Mouse (Mus musculus) cerebellum, adult 11-12 months (tissue): Measurements from ENCODE around the gene Wdr31.

Experiments
- DNase-seq: peaks from one replicate; pipeline ENCODE4 v3.0.0; 2022

The Wdr31 gene

DNA sequence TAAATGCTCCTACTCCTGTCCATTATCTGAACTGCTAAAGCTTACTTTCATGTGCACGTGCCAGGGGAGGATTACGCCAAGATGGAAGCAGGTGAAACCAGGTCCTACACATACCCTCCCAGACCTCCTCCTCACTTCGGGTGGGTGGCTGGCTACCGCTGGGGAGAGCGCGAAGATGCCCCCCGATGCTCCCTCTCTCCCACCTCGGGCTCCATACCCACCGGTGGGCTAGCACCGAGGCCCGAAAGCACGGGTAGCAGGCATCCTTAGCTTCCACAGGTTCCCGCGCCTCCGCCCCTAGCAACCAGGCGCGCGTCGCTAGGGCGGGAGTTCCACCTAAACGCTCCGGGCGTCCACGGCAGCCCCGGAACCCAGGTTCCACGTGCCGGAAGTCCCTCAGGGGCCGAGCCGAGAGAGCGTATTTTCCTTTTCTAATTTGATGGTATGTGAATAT lies at the start of gene Wdr31:
Wdr31 (minus strand) TSS at position 299 of the 454 bp plus-strand sequence.
- peak; percentile 76 for DNase-seq

DNA sequence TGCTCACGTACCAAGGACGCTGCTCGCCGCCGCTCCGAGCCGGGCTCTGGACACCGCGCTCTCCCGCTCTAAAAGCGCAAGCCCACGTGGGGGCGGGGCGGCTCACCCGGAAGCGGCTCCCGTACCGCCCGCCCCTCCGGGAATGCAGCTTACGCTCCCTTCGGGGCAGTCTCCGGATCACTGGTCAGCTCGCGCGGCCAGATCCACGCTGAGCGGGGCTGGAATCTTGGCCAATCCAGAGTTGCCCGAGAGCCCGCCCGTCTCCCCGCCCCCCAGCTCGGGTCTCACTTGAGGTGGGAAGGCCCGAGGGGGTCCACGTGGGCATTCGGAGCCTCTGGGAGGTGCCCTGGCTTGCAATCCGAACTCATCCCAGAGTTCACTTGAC lies 49.1 kb upstream of the Wdr31 start, which contains the start of gene Alad:
Alad (minus strand) TSS at position 70 of the 385 bp plus-strand sequence.
- peak; percentile 89 for DNase-seq

GRCm38 (mm10) chr4:62519122-62519848 lies 48.6 kb upstream of the Wdr31 start:
- no peak for DNase-seq

DNA sequence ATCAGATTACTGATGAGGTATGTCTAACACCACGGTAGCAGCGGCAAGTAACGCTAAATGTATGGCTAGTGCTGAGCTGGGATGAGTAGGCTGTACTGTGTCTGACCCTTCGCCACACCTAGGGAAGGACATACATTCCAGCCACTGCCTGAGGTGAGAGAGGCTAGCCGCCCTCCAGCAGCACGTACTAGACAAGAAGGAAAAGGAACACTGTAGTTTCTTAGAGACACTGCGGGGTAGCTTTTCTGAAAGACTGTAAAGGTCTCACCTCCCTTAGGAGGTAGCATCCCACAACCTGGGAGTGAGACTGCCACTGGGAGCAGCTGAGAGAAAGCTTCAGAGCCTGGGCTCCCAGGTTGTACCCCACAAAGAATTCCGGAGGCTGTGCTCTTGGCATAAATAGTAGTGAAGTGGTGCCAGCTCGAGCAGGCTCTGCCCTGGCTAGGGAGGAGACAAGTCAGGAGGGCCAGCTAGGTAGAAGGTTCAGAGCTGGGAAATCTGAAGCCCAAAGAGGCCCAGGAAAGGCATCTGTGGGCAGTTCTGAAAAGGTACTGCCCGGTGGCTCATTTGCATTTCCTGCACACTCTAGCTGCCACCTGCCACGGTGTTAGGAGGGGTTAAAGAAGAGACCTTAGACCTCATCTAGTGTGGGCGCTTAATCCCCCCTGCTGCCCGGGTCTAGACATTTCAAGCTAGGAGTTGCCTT lies 47.9 kb upstream of the Wdr31 start:
- peak; percentile 89 for DNase-seq

- no peak for DNase-seq
These were observed 47.1 kb upstream of the Wdr31 start for GRCm38 (mm10) chr4:62517538-62518415.

DNA sequence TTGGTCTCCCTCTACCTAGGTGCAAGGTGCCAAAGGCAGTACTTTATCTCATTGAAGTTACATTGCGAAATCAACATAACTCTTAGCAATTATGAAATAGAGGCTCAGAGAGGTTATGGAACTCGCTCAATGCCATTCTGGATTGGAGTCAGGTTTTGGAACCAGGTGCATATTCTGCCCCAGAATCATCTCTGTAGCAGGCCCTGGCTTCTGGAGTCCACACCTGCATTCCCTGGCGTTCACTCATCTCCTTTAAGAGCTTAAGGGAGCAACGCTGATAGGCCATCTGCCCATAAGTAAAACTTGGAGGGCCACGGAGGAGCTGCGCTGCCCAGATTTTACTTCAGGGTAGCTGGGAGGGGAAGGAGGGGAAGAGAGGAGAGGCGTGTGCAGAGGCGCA lies 46.4 kb upstream of the Wdr31 start:
- peak; percentile 35 for DNase-seq

DNA sequence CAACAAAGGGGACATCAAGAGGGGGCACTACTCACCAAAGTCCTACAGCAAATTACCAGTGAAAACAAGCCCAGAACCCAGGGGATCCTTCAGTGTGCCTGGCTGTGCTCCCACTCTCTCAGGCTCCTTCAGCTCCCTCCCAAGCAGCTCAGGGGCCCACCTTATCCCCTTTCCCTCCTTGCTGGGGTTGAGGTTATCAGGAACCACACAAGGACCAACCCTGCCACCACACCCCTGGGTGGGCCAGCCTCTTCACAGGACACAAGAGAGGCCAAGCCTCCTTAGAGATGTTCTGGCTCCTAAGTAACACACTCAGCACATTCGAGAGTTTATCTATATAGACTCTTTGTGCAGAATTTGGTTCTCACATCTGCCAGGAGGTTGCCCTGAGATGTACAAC lies 45.9 kb upstream of the Wdr31 start:
- peak; percentile 36 for DNase-seq

DNA sequence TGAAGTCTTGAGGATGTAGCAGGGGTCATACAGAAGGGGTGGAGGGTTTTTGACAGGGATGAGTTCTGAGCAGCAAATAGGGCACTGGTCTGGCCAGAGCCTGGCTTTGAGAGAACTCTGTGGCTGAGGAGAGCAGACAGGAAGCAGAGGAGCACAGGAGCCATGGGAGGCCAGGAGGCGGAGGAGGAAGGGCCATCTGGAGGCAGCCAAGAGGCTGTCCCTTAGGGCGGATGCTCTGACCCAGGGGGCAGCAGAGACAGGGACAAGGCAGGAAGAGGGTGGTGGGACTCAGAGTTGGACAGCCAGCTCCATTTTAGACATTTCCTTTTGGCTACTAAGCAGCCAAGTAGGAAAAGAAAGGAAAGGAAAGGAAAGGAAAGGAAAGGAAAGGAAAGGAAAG lies 45.4 kb upstream of the Wdr31 start:
- peak; percentile 83 for DNase-seq

GRCm38 (mm10) chr4:62515490-62515889 lies 44.8 kb upstream of the Wdr31 start:
- peak; percentile 59 for DNase-seq

- DNase-seq = peak; percentile 37
These were observed 44.3 kb upstream of the Wdr31 start for GRCm38 (mm10) chr4:62514995-62515394.

DNA sequence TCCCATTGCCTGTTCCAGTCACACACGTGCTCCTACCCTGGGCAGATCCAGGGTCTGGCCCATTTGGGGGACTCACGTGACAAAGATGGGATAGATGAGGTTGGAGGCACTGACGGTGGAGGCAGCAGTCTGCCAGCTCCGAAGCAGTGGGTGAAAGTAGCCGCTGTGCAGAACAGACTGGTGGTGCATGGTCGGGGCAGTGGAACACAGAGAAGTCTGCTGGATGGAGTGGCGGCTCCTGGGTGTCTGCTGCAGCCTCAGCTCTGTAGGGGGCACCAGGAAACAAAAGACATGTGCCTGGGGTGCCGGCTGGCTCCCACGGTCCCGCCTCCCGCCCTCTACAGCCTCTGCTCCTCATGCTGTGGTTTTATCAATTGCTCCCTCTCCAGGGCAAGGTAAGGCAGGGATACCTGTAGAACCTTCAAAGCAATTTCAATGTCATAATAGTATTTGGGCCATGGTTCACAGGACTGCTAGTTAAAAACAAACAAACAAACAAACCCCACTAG lies 43.4 kb upstream of the Wdr31 start:
- DNase-seq = peak; percentile 43

DNA sequence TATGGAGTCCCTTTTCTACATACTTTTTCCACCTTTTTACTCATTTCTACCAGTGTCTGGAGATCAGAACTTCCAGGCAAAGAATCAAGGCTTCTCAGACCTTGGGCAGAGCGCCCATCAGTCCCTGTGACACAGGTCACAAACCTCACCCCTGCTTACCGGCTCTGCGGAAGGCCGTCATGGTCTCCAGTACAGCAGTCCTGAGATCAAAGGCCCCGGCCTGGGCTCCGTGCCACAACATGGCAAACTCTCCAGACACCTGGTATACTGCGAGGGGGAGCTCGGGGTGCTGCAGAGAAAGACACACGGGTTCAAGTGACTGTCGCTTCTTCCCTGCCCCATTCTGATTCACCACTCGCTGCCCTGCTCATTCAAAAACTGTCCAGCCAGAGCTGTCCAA lies 39.2 kb upstream of the Wdr31 start:
- DNase-seq = peak; percentile 39

GRCm38 (mm10) chr4:62508839-62509238 lies 38.1 kb upstream of the Wdr31 start:
- no peak for DNase-seq

DNA sequence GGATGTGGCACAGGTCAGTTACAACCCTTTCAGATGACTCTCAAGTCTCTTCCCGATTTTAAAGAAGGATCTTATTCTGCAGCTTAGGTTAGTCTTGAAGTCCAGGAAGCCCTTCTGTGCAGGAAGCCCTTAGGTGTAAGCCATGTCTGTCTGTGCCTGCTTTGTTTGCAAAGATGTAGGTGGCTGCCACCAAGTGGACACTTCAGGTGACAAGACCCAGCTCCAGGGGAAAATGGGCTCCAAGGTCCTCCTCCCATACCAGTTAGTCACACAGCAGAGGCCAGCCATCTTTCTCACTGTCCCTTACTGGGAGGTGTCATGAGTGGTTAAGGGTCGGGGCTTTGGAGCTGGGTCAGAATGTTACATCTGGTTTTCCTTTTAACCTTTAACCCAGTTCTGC lies 36.1 kb upstream of the Wdr31 start:
- peak; percentile 62 for DNase-seq

- DNase-seq = no peak
These were observed 35.3 kb upstream of the Wdr31 start for GRCm38 (mm10) chr4:62505991-62506390.

DNA sequence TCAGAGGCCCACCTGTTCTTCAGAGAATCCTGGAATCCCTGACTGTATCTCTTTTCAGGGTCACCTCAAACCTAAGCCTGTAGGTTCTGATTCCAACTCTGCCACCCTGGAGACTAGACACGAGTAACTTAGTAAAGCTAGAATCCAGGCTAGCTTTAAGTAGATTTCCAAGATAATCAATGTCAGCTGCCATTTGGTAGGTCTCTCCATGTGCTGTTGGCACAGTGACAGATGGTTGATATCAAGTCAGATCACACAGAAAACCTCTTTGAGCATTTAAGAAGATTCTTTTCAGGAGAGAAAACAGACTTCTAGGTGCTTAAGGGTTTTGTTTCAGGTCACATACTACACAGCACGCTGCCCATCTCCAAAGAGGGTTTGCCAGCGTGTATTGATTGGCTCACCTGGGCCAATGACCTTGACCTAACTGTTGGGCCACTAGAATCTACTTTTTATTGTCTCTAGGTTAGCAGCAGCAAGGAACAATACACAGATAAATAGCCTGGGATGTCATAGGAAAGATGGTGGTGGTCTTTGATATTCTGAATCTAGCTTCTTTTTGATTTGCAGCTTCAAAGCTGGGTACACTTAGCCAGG lies 32.8 kb upstream of the Wdr31 start, which contains the start of gene Hdhd3:
Hdhd3 (minus strand) TSS at position 94 of the 597 bp plus-strand sequence.
- no peak for DNase-seq

DNA sequence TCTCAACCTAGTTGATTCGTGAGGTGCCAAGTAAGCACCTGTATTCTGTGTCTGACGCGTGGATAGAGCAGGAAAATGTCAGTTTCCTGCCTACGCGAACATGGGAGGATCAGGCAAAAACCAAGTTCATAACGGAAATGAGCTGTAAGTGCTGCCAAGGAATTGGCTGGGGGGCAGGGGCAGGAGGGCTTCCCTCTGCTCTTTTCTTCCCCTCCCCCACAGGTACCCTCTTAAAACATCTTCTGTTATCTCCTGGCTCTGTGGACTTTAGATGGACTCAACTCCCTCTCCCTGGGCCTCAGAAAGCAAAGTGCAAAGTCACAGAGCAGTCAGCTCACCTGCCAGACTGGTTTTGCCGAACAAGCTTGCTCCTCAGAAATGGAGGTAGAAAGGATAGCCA lies 32.3 kb upstream of the Wdr31 start:
- DNase-seq = peak; percentile 39

GRCm38 (mm10) chr4:62501964-62502732 lies 31.5 kb upstream of the Wdr31 start:
- DNase-seq = peak; percentile 92

DNA sequence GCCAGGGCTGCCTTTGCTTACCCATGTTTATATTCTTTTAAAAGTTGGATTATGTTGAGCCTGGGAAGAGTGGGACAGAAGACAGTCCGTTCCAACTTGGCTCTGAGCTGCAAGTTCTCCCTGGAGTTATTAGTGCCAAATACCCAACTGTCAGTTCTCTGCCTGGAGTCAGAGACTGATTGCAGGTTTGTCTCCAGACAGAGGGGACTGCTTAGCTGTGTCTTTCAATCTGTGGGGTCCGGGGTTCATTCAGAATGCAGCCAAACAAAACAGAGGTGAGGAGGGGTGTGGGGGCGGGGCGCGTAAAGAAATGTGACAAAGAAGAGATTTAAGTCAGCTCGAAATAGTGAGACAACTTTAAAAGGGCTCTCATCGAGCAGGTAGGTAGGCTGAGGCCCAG lies 30.8 kb upstream of the Wdr31 start:
- peak; percentile 29 for DNase-seq

DNA sequence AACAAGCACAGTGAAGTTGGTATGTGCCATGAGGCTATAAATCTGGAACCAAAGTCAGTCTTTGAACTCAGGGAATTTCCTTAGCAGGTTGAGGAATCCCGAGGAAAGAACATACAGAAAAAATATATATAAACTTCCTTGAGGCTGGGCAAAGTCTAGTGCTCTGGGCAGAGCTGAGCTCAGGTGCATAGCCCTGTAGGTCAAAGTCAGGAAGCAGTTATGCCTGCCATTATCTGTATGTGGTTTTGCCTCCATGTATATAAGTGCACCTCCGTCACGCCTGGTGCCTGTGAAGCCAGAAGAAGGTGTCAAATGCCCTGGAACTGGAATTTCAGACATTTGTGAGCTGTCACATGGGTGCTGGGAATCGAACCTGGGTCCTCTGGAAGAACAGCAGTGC lies 30.1 kb upstream of the Wdr31 start:
- DNase-seq = no peak

DNA sequence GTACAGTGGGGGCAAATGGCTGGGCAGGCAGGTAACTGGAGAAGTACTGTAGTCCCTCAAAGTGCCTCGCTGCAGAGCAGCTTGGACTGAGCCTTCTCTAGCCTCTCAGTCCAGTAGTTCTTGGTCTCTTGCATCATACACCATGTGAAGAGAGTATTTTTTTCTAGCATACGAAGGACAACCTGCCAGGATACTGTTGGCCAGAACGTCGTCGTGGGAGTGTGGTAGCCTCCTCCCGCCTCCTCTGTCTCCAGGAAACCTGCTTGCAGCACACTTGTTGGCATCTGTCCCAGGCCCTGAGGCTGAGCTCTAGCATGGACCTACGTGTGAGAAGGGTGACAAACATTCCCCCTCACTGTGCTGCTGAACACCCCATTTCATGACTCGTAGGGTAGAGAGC lies 26.1 kb upstream of the Wdr31 start:
- peak; percentile 38 for DNase-seq

- DNase-seq = no peak
These were observed 25.2 kb upstream of the Wdr31 start for GRCm38 (mm10) chr4:62495946-62496345.
